Mouse (Mus musculus): ENCODE measurements around the gene Hist1h4h.

Gene Hist1h4h

GRCm38 (mm10) chr13:23530901-23531875 lies at the start of gene Hist1h4h:
Hist1h4h (plus strand) TSS chr13:23531050.
- in situ Hi-C loops (cut with MboI; ENCODE audit: low sequenced_read_pairs), result no loop called here

- in situ Hi-C loops (cut with MboI; ENCODE audit: low sequenced_read_pairs), result no loop called here
Observed at GRCm38 (mm10) chr13:23483153-23483552, 47.7 kb upstream of the Hist1h4h start.

GRCm38 (mm10) chr13:23485271-23485670 lies 45.6 kb upstream of the Hist1h4h start:
- in situ Hi-C loops (cut with MboI; ENCODE audit: low sequenced_read_pairs), result no loop called here

DNA sequence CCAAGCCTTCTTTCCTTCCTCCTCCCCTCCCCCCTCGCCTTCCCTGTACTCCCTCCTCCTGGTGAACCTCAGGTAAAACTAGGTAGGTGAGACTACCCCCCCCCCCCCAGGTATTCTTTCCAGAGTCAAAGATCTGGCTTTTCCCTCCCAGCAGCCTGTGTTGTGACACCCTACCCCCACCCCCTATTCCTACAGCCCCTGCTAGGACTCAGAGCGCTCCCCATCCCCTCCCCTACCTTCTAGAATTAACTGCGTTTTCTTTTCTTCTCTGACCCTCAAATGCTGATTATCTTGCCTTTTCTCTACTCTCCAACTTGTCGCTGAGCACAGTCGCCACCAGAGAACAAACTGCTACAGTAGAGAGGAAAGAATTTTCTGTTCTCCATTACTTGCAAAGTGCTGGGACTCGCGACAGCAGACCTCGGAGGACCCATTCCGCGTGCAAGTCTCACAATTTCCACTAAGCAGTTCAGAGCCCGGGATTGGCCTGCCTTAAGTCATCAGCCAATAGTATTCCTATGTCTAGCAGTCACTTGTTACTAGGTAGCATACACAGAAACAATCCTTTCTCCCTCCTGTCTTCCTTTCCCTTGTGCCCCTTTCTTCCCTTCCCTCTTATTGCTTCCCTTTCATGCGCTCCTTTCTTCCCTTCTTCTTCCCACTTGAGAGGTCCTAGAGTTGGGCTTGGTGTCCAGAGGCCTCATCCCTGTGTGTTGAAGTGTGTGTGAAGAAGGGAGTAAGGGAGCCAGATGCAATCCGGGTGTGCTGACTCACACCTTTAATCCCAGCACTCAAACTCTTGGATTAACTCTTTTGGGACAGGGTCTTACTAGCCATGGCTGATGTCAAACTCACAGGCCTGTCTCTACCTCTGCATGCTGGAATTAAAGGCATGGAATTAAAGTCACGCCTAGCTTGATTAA lies 42.2 kb upstream of the Hist1h4h start, which contains the start of gene Btn2a2:
Gene Btn2a2, minus strand, starts transcription at position 458 of the 923 bp plus-strand sequence.
- in situ Hi-C loops (cut with MboI; ENCODE audit: low sequenced_read_pairs), result no loop called here

- in situ Hi-C loops (cut with MboI; ENCODE audit: low sequenced_read_pairs), result no loop called here
Observed at GRCm38 (mm10) chr13:23490863-23491262, 40.0 kb upstream of the Hist1h4h start.

DNA sequence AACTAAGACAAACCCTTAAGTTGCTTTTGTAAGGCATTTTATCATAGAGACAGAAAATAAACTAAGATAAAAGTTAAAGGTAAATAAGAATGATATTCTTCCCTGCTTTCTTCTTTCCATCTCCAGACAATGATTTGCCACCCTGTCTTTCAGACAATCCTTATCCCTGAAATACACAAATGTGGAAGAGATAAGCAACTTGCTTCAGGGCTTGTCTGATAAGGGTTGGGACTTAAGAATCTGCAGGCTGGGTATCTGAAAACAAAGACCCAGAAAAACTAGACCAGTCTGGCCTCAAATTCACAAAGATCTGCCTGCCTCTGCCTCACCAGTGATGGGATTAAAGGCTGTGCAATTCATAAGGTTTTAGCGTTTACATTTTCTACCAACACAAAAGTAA lies 39.6 kb upstream of the Hist1h4h start:
- in situ Hi-C loops (cut with MboI; ENCODE audit: low sequenced_read_pairs), result no loop called here

DNA sequence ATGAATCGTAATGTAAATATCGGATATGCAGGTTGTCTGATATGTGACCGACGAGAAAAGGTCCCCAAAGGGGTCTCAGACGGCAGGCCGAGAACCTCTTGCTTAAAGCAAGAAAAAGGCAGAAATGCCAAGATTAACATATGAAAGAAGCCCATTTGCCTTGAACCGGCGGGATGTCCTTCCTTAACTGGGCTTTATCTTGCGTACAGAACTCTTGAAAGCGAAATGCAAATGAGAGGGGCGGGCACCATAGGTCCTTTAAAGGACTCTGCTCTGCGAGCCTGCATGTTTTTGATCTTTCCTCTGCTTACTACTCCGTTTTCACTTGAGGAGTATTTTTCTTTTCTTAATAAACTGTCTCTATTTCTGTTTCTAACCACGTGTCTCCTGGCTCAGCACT lies 38.9 kb upstream of the Hist1h4h start:
- in situ Hi-C loops (cut with MboI; ENCODE audit: low sequenced_read_pairs), result no loop called here

GRCm38 (mm10) chr13:23495526-23495925 lies 35.3 kb upstream of the Hist1h4h start:
- in situ Hi-C loops (cut with MboI; ENCODE audit: low sequenced_read_pairs), result no loop called here

DNA sequence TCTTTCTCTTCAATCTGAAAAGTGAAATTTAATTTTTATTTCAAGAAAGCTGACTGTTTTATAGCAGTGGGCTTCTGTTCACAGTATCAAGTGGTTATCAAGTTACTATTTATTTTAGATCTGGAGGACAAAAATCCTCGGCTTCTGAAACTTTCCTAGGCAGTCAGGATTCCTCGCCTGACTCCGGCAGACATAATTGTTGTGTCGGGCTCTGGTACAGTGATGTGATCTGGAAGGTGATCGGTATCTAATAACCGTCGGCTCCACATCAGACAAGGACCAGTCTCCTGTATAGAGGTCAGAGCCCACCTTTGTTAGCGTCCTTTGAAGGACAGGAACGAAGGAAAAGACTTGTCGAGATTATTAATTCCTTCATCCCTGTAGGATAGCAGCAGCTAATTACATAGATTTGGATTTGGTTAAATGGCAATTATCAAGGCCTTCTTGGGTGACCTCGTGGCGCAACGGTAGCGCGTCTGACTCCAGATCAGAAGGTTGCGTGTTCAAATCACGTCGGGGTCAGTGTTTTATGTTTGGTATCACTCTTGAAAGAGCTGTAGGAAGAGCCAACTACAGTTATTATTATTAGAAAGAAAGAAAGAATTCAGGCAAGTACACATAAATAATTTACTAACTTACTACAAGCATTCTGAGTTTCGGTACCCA lies 33.1 kb upstream of the Hist1h4h start:
- in situ Hi-C loops (cut with MboI; ENCODE audit: low sequenced_read_pairs), result no loop called here

DNA sequence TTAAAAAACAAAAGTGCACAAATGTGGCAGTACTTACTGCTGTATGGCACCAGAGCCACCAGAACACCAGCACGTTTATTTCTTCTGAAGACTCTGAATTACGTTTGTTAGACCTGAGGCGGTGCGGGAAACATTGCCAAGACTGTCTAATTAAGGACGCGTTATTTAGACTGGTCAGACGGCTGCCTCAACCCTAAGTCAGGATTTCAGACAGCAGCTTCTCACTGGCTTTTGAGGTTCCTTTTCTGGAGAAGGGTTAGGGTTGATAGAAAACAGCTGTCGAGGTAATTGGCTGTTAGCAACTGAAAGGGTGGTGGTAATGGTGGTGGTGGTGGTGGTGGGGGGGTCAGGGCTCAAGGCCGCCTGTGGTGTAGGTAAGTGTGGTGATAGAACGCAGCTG lies 32.2 kb upstream of the Hist1h4h start:
- in situ Hi-C loops (cut with MboI; ENCODE audit: low sequenced_read_pairs), result no loop called here

DNA sequence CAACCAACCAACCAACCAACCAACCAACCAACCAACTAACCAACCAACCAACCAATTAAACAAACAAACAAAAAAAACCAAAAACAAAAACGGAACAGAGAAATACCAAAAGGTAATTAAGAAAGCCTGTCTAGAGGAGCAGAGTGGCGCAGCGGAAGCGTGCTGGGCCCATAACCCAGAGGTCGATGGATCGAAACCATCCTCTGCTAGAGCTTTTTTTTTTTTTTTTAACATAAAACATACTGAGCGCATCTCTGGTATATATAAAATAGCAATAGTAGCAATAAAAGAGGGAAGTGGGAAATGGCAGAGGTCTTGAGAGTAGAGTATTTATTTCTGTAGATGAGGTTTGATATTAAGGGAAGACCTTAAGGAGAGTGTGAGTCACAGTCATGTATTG lies 30.9 kb upstream of the Hist1h4h start:
- in situ Hi-C loops (cut with MboI; ENCODE audit: low sequenced_read_pairs), result loop anchor here (10.0 to 25.0 kb wide), 2 partner anchors 195 to 1563 kb away; partner anchors contain the start of gene Zfp184

DNA sequence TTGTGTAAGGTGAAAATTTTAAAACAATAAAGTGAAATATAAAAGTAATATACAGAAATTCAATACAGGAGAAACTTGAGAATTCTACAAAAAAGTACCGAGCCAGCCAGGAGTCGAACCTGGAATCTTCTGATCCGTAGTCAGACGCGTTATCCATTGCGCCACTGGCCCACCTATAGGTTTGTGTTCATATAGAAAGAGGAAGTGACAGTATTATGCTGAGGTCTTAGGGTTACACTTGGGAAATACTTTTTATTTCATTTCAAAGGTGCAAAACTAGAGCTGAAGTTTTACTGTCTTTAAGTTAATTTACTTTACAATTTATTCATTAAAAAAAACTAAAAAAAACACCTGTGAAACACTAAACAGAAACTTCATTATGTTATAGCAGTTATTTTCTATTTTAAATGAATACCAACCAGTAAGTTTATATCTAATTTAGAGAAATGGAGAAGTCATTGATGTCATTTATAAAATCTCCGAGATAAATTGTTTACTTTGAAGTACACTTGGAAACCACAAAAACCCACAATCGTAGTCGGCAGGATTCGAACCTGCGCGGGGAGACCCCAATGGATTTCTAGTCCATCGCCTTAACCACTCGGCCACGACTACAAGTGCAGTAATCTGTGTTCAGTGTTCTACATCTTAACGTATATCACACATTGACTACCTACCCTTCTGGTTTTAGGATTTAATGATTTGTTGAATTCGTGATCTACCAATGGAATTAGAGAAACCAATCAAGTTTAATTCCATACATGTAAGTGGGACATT lies 30.2 kb upstream of the Hist1h4h start:
- in situ Hi-C loops (cut with MboI; ENCODE audit: low sequenced_read_pairs), result loop anchor here (10.0 to 25.0 kb wide), 2 partner anchors 196 to 1563 kb away; partner anchors contain the start of gene Zfp184

- in situ Hi-C loops (cut with MboI; ENCODE audit: low sequenced_read_pairs), result loop anchor here (10.0 to 25.0 kb wide), 2 partner anchors 197 to 1564 kb away; partner anchors contain the start of gene Zfp184
Observed at GRCm38 (mm10) chr13:23501511-23501910, 29.3 kb upstream of the Hist1h4h start.

GRCm38 (mm10) chr13:23502031-23502567 lies 28.8 kb upstream of the Hist1h4h start:
- in situ Hi-C loops (cut with MboI; ENCODE audit: low sequenced_read_pairs), result loop anchor here (10.0 to 25.0 kb wide), 2 partner anchors 197 to 1565 kb away; partner anchors contain the start of gene Zfp184

GRCm38 (mm10) chr13:23502916-23503315 lies 27.9 kb upstream of the Hist1h4h start:
- in situ Hi-C loops (cut with MboI; ENCODE audit: low sequenced_read_pairs), result loop anchor here (10.0 to 25.0 kb wide), 2 partner anchors 198 to 1566 kb away; partner anchors contain the start of gene Zfp184

GRCm38 (mm10) chr13:23503797-23504196 lies 27.1 kb upstream of the Hist1h4h start:
- in situ Hi-C loops (cut with MboI; ENCODE audit: low sequenced_read_pairs), result loop anchor here (10.0 to 25.0 kb wide), 2 partner anchors 199 to 1566 kb away; partner anchors contain the start of gene Zfp184

DNA sequence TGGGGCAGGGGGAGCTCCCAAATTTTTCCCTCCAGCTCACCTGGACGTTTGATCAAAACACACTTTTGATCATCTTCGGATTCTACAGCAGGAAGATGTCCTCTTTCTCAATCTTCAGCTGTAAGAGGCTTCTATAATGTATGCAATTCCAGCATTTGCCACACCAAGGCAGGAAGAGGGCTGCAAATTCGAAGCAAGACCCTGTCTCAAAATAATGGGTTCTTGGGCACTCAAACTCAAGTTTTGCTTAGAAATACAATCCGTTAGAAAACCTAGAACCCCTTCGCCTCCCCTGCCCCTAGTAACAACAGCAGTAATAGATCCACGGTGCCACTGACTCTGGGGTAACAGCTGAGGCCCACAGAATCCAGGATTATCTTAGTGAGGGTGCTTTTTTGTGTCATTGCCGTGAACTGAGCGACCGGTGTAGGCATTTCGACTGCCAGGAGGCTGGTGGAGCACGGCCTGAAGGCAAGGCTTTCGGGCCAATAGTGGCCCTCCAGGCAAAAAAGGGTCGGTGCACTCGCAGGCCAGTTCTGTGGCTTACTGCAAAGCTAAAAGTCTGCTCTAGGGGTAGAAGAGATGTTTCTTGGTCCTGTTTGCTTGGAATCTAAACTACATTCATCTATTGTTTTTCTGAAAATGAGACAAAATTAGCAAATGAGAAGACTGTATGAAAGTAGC lies 25.0 kb upstream of the Hist1h4h start:
- in situ Hi-C loops (cut with MboI; ENCODE audit: low sequenced_read_pairs), result loop anchor here (10.0 to 25.0 kb wide), 2 partner anchors 201 to 1569 kb away; partner anchors contain the start of gene Zfp184

DNA sequence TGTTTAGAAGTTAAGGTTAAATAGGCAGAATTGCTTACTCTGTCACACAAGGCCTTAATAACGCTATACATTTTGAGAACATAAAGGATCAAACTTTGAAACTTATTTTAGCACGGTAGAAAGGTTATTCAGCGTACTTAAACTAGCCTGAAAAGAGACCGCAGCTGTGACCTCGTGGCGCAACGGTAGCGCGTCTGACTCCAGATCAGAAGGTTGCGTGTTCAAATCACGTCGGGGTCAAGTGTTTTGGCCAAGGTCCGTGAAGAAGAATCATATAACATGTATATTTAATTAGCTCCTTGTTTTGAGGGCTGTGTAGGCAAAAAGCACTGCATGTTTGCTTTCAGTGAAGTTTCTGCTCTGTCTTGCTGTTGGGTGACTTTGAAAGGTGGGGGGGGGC lies 24.5 kb upstream of the Hist1h4h start:
- in situ Hi-C loops (cut with MboI; ENCODE audit: low sequenced_read_pairs), result loop anchor here (10.0 to 25.0 kb wide), 2 partner anchors 202 to 1569 kb away; partner anchors contain the start of gene Zfp184
